Mouse (Mus musculus): ENCODE results near the gene Pappa. TPM values are rescaled to one million over a fixed set of nuclear protein-coding genes. Genes with fewer than 3 reads are reported as not detected.

Gene Pappa
- polyA plus RNA-seq, 1 experiment from 2014 or later: 0.80 TPM

DNA sequence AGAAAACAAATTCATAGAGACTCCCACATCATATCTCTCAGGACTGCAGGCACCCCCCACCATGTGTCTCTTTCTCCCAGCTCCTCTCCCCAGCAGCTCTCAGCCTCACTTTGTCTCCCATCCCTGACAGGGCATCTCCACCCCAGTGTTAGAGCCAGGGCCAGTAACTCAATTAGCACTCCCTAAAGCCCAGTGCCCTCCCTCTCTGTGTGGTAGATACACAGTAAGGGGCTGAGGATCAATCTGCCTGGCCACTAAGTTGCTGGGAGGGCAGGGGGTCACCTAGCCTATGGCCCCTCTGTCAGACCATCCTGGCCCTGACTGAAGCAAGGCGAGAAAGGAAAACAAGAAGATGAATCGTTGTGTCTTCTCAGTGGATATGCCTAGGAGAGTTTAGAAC lies 119.3 kb downstream of the Pappa start:
- Histone ChIP-seq H3K27me3 (replicated peaks; ENCODE audit: low read depth, poor library complexity, severe bottlenecking) (peaks cover 52% of the 10 kb centered on the region), H3K4me1 (peaks cover 35% of the 10 kb centered on the region), H3K9me3 (no peaks in the 10 kb centered on the region), H3K4me3 (no peak overlapping the region), H3K36me3 (replicated peaks) (no peaks in the 10 kb centered on the region), H3K27ac (replicated peaks) (no peak overlapping the region)
- DNase-seq (ENCODE audit: low spot score): peak; percentile 20
- 9% methylated on average over 2 of the region's 2 CpGs for whole genome bisulfite sequencing

DNA sequence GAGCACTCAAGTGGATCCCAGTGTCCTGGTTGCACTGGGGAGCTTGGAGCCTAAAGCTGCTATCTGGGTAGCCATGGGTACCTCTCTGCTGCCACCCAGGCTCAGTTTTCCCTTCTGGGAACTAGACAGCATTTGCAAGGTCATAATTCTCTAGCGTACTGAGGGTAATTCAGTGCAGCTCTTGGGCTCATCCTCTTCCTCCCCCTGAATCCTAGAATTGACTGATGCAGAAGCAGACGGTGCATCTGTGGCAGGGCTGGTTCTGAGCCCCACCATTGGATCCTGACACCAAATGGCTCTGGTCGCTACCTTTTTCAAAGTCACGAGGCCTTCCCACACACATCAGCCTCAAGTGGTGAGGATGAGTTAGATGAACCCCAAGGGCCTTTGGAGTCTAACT lies 121.0 kb downstream of the Pappa start:
- no peaks in the 10 kb centered on the region for H3K36me3 ChIP-seq (replicated peaks)
- DNase-seq (ENCODE audit: low spot score): no peak
- no peaks in the 10 kb centered on the region for H3K9me3 ChIP-seq
- H3K27ac ChIP-seq (replicated peaks): 0 out of 2 replicates have a peak overlapping the region, but pooled peaks have one; percentile 24
- no peak overlapping the region for H3K4me3 ChIP-seq
- 19% methylated on average over 4 of the region's 4 CpGs for whole genome bisulfite sequencing
- peaks cover 64% of the 10 kb centered on the region for H3K27me3 ChIP-seq (replicated peaks; ENCODE audit: low read depth, poor library complexity, severe bottlenecking)
- H3K4me1 ChIP-seq: peaks cover 28% of the 10 kb centered on the region

DNA sequence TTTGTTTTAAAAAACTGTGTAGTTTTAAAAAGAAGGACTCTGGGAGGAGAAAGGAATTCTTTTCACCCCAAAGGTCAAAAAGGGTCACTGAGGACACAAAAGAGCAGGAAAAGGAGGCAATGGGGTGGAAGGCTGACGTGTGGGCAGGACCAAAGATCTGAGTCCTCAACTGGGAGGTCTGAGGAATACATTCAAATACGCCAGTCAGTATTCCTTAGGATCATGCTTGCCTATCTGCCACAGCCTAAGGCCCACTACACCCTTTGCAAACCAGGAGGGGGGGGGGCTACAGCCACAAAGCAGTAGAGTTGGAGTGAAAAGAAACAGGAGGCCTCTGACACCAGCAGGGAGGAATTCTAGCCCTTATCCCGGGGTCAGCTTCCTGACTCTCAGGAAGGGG lies 121.5 kb downstream of the Pappa start:
- WGBS: 11% methylated on average over 3 of the region's 3 CpGs
- no peak overlapping the region for H3K27ac ChIP-seq (replicated peaks)
- H3K9me3 ChIP-seq: no peaks in the 10 kb centered on the region
- no peaks in the 10 kb centered on the region for H3K36me3 ChIP-seq (replicated peaks)
- H3K27me3 ChIP-seq (replicated peaks; ENCODE audit: low read depth, poor library complexity, severe bottlenecking): peaks cover 64% of the 10 kb centered on the region
- peak; percentile 45 for DNase-seq (ENCODE audit: low spot score)
- H3K4me3 ChIP-seq: no peak overlapping the region
- H3K4me1 ChIP-seq: peaks cover 28% of the 10 kb centered on the region

DNA sequence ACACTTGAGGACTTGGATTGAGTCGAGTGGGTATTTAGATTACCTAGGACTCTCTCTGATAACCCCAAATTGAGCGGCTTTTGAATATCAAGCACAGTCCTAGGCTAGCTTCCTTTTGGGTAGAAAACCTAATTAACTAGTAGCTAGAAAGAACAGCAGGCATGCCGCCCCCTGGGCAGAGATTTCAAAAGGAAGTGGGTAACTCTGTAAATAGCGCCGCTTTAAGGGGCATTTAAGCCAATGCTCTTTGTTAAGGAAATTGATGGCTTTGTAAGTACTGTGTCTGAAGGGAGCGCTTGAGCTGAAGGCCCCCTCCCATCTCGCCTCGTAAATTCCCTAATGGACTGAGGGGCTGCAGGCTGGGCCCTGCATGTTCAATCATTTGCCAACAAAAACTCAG lies 128.2 kb downstream of the Pappa start:
- 5% methylated on average over 8 of the region's 8 CpGs for WGBS
- DNase-seq (ENCODE audit: low spot score): peak; percentile 41
- Histone ChIP-seq H3K9me3 (no peaks in the 10 kb centered on the region), H3K4me1 (peaks cover 8% of the 10 kb centered on the region), H3K27me3 (replicated peaks; ENCODE audit: low read depth, poor library complexity, severe bottlenecking) (peaks cover 67% of the 10 kb centered on the region), H3K36me3 (replicated peaks) (no peaks in the 10 kb centered on the region), H3K4me3 (no peak overlapping the region), H3K27ac (replicated peaks) (no peak overlapping the region)

DNA sequence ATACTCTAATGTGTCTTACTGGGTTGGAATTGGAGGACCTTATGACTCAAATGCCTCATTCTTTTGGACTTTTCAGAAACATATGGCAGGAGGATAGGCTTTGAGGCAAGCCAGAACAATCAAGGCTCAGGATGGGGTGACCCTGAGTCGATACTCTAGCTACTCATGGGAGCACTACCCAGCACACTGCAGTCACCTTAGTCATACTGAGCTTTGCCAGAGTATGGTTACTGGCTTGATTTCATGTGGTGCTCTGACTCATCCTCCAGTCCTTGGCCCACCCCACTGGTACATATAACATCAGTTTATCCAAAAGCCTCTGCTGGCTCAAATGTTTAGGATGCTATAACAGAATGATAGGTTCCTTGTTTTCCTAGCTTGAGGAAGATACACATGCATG lies 130.1 kb downstream of the Pappa start:
- H3K27me3 ChIP-seq (replicated peaks; ENCODE audit: low read depth, poor library complexity, severe bottlenecking): peaks cover 64% of the 10 kb centered on the region
- no peak overlapping the region for H3K27ac ChIP-seq (replicated peaks)
- no peak overlapping the region for H3K4me3 ChIP-seq
- no peaks in the 10 kb centered on the region for H3K36me3 ChIP-seq (replicated peaks)
- H3K4me1 ChIP-seq: peaks cover 8% of the 10 kb centered on the region
- H3K9me3 ChIP-seq: no peaks in the 10 kb centered on the region
- 82% methylated on average over 1 of the region's 1 CpGs for WGBS
- DNase-seq (ENCODE audit: low spot score): no peak

DNA sequence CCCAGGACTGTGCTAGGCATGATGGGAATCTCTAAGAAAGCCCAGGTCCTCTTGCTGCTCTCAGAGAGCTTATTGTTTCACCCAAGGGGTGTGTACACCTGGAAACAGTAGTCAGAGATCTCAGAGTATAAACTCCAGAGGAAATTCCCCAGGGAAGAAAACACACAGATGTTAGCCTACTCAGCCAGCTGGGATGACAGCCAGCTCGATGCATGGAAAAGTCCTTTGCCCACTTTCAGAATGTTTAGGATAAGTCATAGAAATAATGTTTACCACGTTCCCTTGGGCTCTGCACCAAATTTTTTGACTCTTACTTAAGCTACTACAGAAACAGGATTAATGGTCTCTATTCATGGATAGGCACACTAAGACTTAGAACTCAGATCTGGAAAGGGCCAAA lies 143.1 kb downstream of the Pappa start:
- Histone ChIP-seq H3K9me3 (no peaks in the 10 kb centered on the region), H3K4me1 (no peaks in the 10 kb centered on the region), H3K27ac (replicated peaks) (no peak overlapping the region), H3K27me3 (replicated peaks; ENCODE audit: low read depth, poor library complexity, severe bottlenecking) (peaks cover 31% of the 10 kb centered on the region; the same call in 1 of the 2 replicates), H3K4me3 (no peak overlapping the region), H3K36me3 (replicated peaks) (no peaks in the 10 kb centered on the region)
- DNase-seq (ENCODE audit: low spot score): no peak
- 78% methylated on average over 2 of the region's 2 CpGs for WGBS

DNA sequence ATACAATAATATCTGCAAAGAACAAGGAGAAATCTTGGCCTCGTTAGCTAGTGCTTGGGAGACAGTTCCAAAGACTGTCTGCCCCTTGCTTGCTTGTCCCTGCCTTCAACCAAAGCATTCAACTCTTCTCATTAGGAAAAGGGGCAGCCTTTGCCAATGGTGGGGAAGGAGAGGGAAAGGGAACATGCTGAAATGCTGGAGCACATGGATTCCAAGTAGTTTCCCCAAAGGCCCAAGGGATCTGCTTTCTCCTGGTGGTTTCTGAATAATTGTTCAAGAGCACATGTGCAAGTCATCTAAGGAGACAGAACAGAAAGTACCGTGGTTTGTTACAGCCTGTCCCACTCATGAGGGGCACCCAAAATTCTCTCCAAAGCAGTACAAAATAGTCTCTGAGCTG lies 146.0 kb downstream of the Pappa start:
- peaks cover 52% of the 10 kb centered on the region for H3K27me3 ChIP-seq (replicated peaks; ENCODE audit: low read depth, poor library complexity, severe bottlenecking)
- DNase-seq (ENCODE audit: low spot score): no peak
- no peak overlapping the region for H3K27ac ChIP-seq (replicated peaks)
- H3K36me3 ChIP-seq (replicated peaks): no peaks in the 10 kb centered on the region
- H3K4me1 ChIP-seq: no peaks in the 10 kb centered on the region
- H3K9me3 ChIP-seq: no peaks in the 10 kb centered on the region
- no peak overlapping the region for H3K4me3 ChIP-seq
- 84% methylated on average over 2 of the region's 2 CpGs for WGBS

DNA sequence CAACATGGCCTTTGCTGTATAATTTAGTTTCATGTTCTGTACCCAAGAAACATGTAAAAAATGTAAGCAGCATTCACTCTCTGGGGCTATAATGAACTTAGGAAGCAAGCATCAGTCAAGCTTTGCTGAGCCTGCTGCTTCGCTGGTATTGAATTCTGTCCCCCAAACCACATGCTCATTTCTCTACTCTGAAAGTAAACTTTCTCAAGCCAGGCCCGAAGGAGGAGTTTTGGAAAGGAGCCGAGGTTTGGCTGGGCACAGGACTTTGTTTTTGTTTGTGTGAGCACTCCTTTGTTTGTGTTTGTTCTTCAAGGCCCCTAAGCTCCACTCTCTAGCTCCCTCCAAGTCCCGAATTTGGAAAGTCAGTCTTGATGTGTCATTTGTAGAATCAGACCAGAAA lies 148.3 kb downstream of the Pappa start:
- H3K27me3 ChIP-seq (replicated peaks; ENCODE audit: low read depth, poor library complexity, severe bottlenecking): peaks cover 66% of the 10 kb centered on the region

DNA sequence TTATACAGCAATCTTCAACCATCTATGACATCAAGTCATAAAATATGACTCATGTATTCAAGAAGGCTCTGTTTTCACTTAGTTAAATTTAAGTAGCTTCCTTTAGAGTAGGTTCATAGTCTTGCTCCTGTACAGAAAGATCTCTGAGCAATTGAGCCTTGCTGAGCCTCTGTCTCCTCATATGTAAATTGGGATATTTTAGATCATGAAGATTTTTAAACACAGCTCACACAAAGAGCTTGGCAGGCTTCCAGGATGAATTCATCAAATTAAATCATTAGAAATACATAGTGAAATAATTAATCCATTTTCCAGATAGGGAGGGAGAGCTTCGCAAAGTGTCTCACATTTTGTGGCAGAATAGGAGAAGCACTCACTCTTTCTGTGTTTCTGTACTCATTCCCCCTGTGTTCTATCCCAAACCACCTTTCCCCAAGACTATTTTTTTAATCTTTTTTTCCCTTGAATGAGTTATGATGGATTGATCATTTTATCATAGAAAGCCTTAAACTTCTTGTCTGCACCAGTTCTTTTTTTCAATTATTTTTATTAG lies 149.4 kb downstream of the Pappa start:
- DNase-seq (ENCODE audit: low spot score): no peak
- H3K27me3 ChIP-seq (replicated peaks; ENCODE audit: low read depth, poor library complexity, severe bottlenecking): peaks cover 66% of the 10 kb centered on the region
- no peak overlapping the region for H3K27ac ChIP-seq (replicated peaks)
- 95% methylated on average over 1 of the region's 1 CpGs for WGBS
- no peaks in the 10 kb centered on the region for H3K36me3 ChIP-seq (replicated peaks)
- H3K4me3 ChIP-seq: no peak overlapping the region
- no peaks in the 10 kb centered on the region for H3K9me3 ChIP-seq
- peaks cover 12% of the 10 kb centered on the region for H3K4me1 ChIP-seq

More for the DNA sequence above, 148.3 kb downstream of the Pappa start:
- Histone ChIP-seq H3K4me1 (0 out of 2 replicates have a peak, but pooled peaks cover 2% of the 10 kb centered on the region), H3K36me3 (replicated peaks) (no peaks in the 10 kb centered on the region), H3K9me3 (no peaks in the 10 kb centered on the region), H3K27ac (replicated peaks) (no peak overlapping the region), H3K4me3 (no peak overlapping the region)
- 56% methylated on average over 4 of the region's 4 CpGs for WGBS
- no peak for DNase-seq (ENCODE audit: low spot score)

DNA sequence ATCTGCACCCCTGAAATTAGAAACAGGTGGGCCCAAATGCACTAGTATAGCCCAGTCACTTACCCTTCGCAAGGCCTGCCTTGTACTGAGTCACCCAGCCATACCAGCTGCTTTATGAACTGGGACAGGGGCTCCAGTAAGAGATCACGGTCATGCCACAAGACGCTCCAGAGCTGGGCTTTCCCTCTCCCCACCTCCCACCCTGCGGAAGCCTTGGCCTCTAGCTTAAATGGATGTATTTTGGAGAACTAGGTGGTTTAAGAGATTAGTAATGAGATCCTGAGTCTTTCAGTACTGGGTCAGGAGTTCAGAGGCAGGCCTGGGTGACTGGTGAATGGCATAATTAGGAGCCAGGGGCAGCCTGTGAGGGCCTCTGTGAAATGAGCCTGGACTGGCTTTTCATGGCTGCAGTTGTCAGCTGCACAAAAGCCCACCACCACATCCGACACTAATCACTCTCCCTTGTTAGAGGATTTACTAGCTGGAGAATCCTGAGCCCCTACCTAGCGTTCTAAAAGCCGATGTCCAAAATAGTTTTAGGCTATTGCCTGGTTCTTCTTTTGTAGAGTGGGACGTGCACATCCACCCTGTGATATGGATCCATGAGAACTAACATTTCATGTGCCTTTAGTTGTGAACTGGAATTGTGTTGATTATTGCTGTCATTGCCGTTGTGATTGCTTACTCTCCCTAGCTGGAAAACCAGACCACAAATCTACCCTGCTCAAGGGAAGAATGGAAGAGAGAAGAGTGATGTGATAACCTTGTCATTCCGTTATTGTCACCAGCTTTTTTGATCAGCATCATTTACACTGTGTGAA lies 154.7 kb downstream of the Pappa start:
- peak; percentile 79 for DNase-seq (ENCODE audit: low spot score)
- no peaks in the 10 kb centered on the region for H3K9me3 ChIP-seq
- H3K27me3 ChIP-seq (replicated peaks; ENCODE audit: low read depth, poor library complexity, severe bottlenecking): peaks cover 33% of the 10 kb centered on the region
- 17% methylated on average over 10 of the region's 10 CpGs for WGBS
- peaks cover 32% of the 10 kb centered on the region for H3K4me1 ChIP-seq
- no peaks in the 10 kb centered on the region for H3K36me3 ChIP-seq (replicated peaks)
- H3K27ac ChIP-seq (replicated peaks): peak overlapping the region; percentile 65
- H3K4me3 ChIP-seq: no peak overlapping the region

DNA sequence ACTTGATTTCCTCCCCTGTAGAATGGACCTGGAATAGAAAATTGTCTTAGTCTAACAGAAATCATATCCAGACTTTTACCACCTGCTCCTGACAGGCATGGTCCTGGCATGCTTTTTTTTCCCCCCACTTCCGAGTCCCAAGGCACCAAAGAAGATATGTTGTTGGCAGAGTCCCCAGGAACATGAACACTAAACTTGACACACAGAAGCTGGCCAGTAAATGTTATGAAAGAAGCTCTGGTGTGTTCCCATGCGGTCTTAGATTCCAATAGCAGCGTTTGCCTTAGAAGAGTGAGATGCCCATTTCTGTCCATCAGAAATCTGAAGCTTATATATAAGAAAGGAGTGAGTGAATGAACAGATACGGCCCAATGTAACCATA lies 155.3 kb downstream of the Pappa start:
- 65% methylated on average over 4 of the region's 4 CpGs for WGBS
- no peaks in the 10 kb centered on the region for H3K9me3 ChIP-seq
- H3K27ac ChIP-seq (replicated peaks): no peak overlapping the region
- H3K4me1 ChIP-seq: peaks cover 32% of the 10 kb centered on the region
- H3K36me3 ChIP-seq (replicated peaks): no peaks in the 10 kb centered on the region
- H3K27me3 ChIP-seq (replicated peaks; ENCODE audit: low read depth, poor library complexity, severe bottlenecking): peaks cover 27% of the 10 kb centered on the region
- H3K4me3 ChIP-seq: no peak overlapping the region
- no peak for DNase-seq (ENCODE audit: low spot score)

DNA sequence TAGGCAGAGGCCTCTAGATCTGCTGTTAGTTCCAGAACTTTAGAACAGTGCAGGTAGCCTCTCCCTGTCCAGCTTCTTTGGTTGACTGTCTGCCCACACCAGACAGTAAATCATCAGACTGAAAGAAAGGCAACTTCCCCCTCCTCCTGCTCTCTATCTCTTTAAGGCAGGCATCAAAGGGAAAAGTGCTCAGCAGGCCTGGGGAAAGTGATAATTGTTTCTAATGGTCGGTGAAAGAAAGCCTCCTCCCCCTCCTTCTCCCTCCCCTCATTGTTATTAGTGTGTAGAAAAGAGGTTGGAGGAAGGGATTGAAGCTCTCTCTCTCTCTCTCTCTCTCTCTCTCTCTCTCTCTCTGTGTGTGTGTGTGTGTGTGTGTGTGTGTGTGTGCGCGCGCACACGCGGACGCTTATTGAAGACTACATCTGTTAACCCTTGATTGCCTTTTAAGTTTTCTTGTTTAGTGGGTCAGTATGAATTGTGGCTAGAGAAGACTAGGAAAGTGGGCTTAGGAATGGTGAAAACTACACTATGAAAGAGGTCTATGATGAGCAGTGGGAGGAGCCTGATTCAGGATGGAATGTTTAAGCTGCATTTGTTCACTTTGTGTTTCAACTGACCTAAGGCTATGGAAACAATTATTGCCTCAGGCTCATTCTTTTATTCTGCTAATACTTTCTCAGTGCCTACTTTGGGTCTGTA lies 156.2 kb downstream of the Pappa start:
- peak overlapping the region; percentile 37 for H3K27ac ChIP-seq (replicated peaks)
- H3K4me3 ChIP-seq: no peak overlapping the region
- 15% methylated on average over 7 of the region's 7 CpGs for WGBS
- peaks cover 19% of the 10 kb centered on the region for H3K27me3 ChIP-seq (replicated peaks; ENCODE audit: low read depth, poor library complexity, severe bottlenecking)
- H3K9me3 ChIP-seq: no peaks in the 10 kb centered on the region
- peaks cover 32% of the 10 kb centered on the region for H3K4me1 ChIP-seq
- DNase-seq (ENCODE audit: low spot score): peak; percentile 47
- H3K36me3 ChIP-seq (replicated peaks): no peaks in the 10 kb centered on the region

DNA sequence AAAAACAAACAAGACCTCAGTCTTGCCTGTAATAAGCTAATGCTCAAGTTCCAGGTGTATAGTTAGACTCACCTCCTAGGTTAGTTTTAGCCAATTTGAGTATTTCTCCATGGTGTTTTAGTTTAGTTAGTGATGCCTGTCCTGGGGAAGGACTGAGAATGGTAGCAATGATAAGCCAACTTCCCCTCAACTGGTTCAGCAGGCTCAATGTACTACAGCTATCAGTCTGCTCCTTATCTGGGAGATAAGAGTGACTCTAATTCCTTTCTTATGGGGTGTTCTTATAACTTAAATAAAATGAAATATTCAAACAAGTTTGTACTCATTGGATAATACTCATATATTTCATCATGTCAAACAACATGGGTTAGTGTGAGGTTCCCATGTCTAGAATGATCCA lies 156.9 kb downstream of the Pappa start:
- H3K27ac ChIP-seq (replicated peaks): no peak overlapping the region
- no peak for DNase-seq (ENCODE audit: low spot score)
- H3K4me3 ChIP-seq: no peak overlapping the region
- H3K36me3 ChIP-seq (replicated peaks): no peaks in the 10 kb centered on the region
- peaks cover 32% of the 10 kb centered on the region for H3K4me1 ChIP-seq
- H3K27me3 ChIP-seq (replicated peaks; ENCODE audit: low read depth, poor library complexity, severe bottlenecking): peaks cover 13% of the 10 kb centered on the region
- no peaks in the 10 kb centered on the region for H3K9me3 ChIP-seq
